Mouse (Mus musculus) retina, postnatal 7 days (tissue): Measurements from ENCODE around the gene H6pd.
"Not testable (repeated sequence)": the region's sequence is repeated elsewhere in the genome, so short reads cannot be mapped to it uniquely, and the experiment has no call there.

ENCODE experiments used
- DNase-seq: peaks from one replicate; pipeline ENCODE4 v3.0.0-alpha.2; 2012; ENCODE audit warnings: low read depth, low spot score

Gene H6pd

GRCm38 (mm10) chr4:150008853-150009586, at the start of gene H6pd:
TSS of gene H6pd (minus strand) at chr4:150009023.
- peak; percentile 82 for DNase-seq

DNA sequence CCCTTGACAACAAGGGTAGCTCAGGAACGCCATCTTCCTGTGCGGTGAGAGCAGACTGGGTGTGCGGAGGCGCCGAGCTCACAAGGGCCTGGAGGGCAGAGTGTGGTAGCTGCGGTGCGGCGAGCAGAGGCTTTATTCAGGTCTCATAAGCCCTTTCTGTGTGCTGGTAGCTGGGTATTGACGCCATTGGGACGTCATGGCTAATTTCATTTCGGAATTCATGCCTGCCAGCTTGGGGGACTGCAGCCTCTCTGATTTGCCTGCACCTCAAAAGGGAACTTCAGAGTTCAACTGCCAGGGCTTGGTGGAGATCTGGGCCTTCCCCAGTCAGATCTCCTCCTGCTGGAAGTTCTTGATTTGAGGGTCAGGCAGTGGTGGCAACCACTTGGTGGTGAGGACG, 48.9 kb upstream of the H6pd start:
- DNase-seq, result no peak

- no peak for DNase-seq
These were observed 47.3 kb upstream of the H6pd start for GRCm38 (mm10) chr4:150056171-150056570.

- no peak for DNase-seq
These were observed 43.6 kb upstream of the H6pd start for GRCm38 (mm10) chr4:150052380-150052779.

DNA sequence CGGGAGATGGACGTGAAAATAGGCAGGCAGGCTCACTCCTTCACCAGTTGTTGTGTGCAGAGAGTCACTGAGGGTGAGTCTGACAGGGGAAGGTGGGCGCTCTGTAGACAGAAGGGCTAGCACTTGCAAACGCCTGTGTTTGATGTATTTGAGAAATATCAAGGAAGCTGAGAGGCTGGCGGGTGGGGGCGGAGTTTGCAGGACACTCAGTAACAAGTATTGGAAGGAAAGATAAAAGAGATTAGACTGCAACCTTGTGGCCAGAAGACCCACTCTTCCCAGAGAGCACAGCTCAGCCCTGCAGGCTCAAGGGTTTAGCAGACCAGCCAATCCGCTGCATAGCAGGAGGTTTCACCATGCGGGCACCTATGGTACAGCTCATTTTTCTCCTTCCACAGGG, 42.7 kb upstream of the H6pd start:
- DNase-seq, result no peak

GRCm38 (mm10) chr4:150049564-150050226, 40.9 kb upstream of the H6pd start:
- no peak for DNase-seq

DNA sequence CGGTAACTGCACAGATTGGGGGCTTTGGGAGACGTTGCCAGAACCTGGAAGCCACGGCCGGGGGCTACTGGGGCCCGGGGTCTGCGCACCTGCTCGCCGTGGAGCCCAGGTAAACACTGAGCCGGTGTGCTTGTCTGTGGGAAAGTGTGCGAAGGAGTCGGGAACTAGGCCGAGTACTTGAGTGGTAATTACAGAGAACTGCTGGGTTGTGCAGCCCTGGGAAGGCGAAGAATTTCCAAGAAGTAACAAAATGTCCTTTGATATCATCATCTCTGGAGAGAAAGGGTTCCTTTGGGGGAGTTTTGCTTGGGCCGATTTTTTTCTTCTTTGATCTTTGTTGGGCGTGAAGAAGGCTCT, 40.3 kb upstream of the H6pd start:
- DNase-seq, result no peak

GRCm38 (mm10) chr4:150048478-150049156, 39.8 kb upstream of the H6pd start:
- no peak for DNase-seq

DNA sequence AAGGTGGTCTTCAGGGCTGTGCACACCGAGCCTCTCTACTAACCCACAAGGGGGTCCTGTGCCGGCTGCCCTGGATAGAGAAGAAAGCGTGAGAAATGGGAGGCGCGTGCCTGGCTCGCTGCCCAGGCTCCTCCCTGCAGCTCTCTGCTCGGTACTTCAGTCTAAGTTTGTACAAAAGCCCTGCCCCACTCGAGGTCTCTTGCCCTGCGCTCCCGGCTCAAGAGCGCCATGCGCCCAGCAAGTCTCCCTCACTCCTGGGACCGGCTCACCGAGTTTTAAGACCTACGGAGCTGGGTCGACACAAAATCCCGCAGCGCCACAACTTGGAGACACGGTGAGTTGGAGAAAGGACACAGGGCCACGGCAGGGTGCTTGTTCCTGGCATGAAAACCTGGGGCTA, 39.2 kb upstream of the H6pd start:
- DNase-seq, result no peak

DNA sequence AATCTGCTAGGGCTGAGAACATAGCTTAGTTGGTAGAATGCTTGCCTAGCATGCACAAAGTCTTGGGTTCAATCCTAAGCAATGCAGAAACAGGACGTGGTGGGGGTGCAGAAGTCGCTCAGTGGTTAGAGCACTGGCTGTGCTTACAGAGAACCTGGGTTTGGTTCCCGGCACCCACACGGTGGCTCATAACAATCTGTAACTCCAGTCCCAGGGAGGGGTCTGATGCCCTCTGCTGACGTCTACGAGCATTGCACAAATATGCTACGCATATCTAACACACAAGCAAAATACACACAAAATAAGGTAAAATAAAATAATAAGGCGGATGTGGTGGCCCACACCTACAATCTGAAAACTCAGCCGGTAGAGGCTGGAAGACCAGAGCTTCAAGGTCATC, 34.8 kb upstream of the H6pd start:
- no peak for DNase-seq

- no peak for DNase-seq
These were observed 32.7 kb upstream of the H6pd start for GRCm38 (mm10) chr4:150041346-150042110.

GRCm38 (mm10) chr4:150040856-150041255, 32.0 kb upstream of the H6pd start:
- DNase-seq, result not testable (repeated sequence)

DNA sequence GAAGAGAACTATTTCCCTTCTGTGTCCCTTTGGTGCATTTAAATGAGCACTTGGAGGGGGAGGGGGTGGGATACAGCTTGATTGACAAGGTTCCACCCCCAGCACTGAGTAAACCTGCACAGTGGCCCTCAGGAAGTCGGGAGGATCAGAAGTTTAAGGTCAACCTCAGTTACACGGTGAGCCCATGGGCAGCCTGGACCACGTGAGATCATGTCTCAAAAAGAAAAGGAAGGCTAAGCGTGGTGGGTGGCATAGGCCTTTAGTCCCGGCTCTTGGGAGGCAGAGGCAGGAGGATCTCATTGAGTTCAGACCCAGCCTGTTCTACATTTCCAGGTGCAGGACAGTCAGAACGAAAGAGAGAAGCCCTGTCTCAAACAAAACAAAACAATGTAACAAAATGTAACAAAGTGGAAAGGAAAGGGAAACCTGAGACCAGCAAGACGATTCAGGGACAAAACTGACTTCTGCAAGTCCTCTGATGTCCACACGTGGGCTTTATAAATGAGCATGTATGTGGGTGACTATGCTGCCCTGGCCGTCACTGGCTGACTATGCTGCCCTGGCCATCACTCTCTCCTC, 31.3 kb upstream of the H6pd start:
- no peak for DNase-seq

DNA sequence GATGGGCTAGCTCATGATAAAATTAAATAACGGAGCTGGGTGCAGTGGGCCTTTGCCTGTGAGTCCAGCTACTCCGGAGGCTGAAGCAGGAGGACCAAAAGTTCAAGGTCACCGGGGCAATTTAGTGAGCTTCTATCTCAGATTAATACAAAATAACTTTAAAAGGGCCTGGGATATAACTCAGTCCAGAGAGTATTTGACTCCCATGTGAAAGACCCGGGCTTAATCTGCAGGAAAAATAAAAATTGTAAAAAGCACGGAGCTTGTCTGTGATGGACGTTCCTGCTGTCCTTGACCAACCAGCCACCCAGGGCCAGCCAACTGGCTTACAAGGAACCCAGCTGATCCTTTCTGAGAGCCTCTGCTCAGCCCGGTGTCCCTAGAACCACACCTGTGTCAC, 29.7 kb upstream of the H6pd start:
- no peak for DNase-seq

DNA sequence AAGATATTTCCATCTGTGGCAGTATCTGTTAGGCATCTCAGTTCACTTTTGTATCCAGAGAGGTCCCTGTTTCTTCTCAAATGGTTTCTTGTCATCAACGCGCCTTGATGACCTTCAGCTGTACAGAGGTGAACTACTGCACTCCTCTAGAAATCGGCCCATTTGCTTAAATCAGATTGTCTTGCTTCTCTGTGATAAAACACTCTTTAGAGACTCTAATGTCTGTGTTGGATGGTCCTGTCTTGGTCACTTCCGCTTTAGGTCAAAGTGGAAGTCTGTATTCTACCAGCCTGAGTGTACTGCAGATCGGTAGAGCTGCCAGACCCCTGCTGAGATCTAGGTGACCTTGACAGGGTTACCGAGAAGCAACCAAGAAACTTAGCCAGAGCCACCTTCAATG, 27.3 kb upstream of the H6pd start:
- no peak for DNase-seq

- peak; percentile 78 for DNase-seq
These were observed 26.5 kb upstream of the H6pd start for GRCm38 (mm10) chr4:150035280-150035679.

- no peak for DNase-seq
These were observed 24.4 kb upstream of the H6pd start for GRCm38 (mm10) chr4:150033261-150033671.

GRCm38 (mm10) chr4:150031234-150031890, 22.5 kb upstream of the H6pd start:
- DNase-seq, result no peak

- DNase-seq, result no peak
These were observed 21.8 kb upstream of the H6pd start for GRCm38 (mm10) chr4:150030449-150031233.

- DNase-seq, result no peak
These were observed 21.1 kb upstream of the H6pd start for GRCm38 (mm10) chr4:150029885-150030284.
